Mouse (Mus musculus) frontal cortex, postnatal 14 days (tissue): ENCODE results near the gene Nsg1.
A peak's percentile ranks its signal among the peaks of the same experiment; 100 is the strongest.

ENCODE experiments used
- DNase-seq, 2 experiments: peaks; one replicate each; pipeline ENCODE4 v3.0.0; 2022; ENCODE audit warnings: low spot score in 2 of 2

Nsg1 gene

DNA sequence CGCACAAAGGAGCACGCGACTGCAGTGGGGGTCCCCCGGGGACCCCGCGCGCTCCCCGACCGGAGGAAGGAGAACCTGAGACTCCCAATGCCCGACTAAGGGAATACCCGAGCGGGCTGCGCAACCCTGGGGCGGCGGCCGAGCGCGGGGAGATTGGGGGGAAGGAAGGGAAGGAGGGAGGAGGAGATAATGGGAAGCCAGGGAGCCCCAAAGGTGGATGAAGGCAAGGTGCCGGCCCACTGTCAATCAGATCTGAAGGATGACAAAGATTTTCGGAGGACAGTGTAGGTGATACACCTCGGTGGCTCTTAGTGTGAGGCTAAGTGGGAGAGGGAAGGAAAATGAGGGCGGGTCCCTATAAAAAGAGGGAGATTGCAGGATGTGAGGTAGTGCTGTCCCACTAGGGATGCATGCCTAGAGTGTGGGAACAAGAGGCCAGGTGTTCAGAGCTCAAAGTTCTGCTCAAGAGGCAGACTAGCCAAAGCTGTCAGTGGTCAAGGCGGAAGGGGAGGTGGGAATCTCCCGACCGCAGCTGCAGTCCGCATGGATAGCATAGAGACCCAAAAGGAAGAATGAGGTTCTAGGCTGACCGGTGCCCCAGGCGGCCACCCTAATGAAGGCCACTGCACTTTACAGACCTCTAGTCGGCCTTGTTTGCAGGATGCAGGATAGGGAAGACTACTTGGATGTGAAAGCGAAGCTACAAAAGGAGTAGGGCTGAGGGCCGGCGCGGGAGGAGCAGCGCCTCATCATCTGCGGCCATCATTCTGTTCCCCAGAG lies at the start of gene Nsg1:
Gene Nsg1, minus strand, starts transcription at position 274 of the 780 bp plus-strand sequence.
- no peak for DNase-seq

DNA sequence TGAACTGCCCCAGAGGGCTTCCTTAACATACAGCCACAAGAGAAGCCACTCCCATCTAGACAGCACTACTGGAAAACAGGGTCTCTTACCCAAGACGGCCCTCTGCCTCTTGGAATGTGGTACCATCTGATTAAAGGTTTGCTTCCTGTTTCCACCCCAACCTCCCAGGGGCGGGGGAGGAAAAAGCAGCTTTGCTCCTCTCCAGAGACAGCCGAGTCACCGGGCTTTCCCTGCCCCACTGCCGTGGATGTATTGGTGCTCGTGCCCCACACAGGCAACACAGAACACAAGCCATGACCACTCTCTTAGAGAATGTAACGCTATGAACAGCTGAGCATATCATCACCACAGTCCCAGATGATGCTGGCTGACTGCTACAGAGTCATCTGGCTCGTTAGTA lies 49.3 kb upstream of the Nsg1 start:
- DNase-seq: no peak

DNA sequence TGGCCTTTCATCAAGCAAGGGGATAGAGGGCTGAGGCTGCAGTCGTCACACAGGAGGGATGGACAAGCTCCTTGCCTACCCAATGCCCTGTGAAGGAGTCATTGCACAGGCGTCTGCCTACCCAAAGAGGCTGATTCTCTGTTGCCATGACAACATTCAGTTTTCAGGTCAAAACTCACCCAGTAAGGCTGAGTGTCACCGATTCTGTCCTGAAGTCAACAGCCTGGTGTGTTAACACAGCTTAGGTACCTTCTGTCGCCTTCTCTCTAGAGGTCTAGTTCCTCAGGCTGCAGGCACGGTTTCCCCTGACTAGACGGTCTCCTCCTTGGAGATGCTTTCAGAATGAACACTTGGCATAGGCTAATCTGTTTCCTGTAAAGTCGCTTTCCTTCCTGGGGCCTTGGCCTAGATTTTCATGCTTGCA lies 45.6 kb upstream of the Nsg1 start:
- DNase-seq: no peak

DNA sequence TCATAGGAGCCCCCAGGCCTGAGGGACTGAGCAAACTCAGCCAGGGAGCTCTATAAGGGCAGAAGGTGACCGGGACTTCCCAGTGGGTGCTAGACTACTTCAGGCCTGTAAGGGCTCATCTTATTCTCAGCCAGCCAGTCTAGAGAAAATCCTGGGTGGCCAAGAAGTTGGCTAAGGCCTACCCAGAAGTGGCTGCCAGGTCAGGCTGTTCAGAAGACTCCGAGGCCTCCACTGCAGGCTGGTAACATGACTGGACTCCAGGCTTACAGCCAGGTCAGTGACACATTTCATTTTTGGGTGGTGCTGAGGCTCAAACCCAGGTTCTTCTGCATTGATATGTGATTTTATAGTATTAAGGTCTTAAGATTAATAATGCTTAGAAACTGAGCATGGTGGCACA lies 40.0 kb upstream of the Nsg1 start:
- DNase-seq: no peak

DNA sequence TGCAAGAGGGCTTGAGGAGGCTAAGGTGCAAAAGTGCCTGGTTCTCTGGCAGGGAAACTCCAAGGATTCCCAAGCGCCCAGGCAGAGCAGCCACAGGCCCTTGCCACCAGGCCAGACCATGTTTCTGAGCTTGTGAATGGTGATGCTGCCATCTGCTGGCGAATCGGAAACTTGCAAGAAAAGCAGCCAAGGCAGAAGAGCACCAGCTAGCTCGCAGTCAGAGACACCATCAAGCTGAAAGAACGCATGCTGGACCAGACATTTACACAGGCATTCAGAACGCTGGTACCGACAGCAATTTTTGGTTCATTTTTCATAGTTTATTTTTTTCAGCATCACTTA lies 37.7 kb upstream of the Nsg1 start:
- peak; percentile 64 to 89 for DNase-seq

DNA sequence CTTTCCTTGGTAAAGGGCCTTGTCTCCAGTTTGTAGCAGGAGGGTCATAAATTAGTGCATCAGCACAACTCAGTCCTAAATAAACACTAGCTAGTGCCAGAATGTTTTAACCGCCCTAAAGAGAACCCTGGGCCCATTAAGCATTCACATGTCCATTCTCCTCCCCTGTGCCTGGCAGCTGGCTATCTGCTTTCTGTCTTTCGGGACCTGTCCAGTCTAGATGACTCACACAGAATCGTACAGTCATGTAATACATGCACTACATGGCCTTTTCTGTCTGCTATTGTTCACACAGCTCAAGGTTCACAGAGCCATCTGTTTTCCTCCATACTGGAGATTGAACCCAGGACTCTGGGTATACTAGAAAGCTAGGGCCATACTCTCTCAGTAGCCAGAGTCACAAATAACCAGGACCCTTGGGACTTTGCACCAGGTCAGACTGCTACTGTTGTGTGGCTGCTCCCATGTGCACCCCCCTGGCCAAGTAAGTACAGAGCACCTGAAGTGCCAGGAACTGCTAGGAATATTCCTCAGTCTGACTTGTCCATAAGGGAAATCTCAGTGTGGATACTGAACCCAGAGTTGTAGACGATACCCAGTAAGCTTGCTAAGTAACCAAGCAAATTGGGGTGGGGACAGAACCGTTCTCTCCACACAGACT lies 37.2 kb upstream of the Nsg1 start:
- DNase-seq: no peak

DNA sequence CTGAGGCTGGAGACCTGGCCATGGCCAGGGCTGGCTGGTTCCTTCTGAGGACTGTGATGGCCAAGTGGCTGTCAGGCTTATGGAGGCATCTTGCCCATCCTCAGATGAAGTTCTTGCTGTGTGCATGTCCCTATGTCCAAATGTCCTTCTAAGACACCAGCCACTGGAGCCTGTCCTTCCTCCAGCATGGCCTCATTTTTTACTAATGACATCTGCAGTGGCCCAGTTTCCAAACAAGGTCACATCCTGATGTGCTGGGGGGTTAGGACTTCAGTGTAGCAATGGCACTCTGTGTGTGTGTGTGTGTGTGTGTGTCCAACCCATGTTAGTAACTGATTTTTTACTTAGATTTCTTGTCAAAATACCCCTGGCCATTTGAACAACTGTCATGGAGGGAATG lies 36.2 kb upstream of the Nsg1 start:
- DNase-seq: no peak

DNA sequence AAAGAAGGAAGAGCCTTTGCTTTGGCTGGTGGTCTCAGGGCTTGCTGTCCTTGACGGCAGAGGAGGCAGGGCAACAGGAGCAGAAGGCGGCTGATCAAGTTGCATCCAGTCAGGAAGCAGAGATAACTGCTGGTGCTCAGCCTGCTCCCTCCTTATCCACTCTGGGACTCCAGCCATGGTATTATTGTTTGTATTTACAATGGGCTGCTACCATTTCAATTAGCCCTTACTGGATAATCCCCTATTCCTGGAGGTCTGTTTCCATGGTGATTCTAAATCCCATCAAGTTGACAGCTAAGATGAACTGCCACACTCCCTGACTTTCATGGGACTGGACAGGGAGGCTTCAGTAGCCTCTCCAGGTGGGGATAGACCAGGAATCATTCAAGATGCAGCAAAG lies 35.2 kb upstream of the Nsg1 start:
- DNase-seq: no peak

DNA sequence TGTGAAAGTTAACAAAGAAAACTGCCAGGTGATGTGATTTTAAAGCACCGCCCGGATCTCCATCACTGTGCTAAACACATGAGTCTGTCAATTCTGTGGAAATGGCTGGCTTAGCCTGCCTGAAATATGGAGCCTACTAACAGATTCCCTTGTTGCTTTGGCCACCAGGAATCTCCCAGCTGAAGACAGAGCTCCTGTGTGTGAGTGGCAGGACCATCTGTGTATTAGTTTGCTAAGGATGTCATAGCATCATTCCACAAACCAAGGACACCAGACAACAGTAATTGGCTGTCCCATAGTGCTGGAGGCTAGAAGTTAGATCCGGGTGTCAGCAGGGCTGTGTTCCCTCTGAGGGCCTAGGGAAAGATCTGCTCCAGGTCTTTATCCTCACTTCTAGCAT lies 31.2 kb upstream of the Nsg1 start:
- DNase-seq: no peak

DNA sequence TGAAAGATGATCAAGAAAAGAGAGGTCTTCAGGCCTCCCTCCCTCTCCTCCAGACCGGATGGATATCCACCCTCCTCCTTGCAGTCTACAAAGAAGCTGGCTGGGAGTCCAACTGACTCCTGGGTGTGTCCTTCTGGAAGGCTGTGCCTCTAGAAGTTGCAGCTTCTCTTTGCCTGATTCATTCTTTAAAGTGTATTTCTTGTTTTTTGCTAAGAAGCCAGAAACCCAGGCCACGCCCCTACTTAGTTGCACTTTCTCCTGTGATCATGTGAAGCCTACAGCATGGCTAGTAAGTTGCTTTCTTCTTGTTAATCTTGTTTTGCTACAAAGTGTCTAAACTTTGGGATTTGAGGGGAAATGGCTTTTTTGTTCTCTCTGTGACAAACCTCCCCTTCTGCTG lies 27.3 kb upstream of the Nsg1 start:
- DNase-seq: no peak

DNA sequence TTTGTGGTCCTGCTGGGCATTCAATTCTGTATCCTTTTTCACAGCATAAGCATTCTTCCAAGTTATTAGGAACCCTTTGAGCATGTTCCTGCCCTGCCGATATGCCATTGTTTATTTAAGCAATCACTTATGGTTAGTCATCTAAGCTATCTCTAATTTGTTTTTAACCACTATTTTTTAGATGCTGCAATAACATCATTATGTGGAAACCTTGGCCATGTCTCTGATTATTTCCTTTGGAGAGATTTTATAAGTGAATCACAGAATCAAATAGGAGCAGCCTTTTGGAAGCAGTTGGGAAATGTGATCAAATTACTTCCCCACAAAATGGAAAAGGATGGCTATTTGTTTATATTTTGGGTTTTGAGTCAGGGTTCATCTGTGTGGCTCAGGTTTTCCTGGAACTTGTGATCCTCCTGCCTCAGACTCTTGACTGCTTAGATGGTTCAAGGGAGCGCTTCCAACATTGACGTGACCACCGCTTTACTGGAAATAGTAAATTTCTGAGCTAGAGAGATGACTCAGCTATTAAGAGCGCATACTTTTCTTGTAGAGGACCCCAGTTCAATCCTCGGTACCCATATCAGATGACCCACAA lies 25.1 kb upstream of the Nsg1 start:
- DNase-seq: no peak

DNA sequence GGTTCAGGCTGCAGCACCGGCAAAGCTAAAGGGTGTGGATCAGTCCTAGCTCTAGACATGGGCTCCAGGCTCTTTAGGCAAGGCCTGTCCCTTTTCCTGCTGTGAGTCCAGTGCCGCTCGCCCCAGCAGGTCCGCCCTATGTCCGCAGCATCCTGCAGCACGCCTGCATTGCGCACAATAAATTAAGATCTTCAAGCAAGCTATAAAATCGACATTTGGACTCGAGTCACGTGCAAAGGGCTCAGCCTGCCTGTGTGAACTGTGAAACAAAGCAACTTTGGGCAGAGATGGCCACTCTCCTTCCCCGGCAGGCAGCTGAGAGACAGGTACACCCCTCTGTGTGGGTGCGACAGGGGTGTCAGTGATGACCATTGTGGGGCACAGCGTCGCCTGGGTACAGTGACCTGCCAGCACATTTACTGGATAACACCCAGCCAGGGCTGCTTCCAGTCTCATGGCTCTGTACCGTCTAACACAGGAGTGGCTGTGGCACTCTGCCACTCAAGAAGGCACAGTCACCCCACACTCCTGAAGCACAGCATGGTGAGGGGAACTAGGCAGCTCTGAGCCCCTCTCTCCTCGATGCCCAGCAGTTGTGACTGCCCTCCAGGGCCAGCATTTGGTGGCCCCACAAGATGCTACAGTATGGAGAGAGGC lies 14.7 kb upstream of the Nsg1 start:
- no peak for DNase-seq

DNA sequence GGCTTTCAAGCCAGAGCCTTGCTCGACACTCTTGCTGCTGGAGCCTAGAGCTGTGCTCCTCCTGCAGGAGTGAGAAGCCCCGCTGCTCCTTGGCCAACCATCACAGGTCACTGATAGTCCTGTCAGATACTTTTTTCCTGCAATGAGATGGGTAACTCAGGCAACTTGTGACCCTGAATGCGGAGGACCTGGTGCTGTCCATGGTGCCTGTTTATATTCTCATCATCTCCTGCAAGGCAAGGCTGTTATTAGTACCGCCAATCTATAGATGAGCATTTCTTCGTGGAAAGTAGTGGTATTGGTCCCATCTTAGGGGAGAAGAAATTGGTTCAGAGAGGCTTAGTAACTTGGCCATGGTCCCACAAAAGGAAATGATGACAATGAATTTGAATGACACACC lies 14.1 kb upstream of the Nsg1 start:
- no peak for DNase-seq

DNA sequence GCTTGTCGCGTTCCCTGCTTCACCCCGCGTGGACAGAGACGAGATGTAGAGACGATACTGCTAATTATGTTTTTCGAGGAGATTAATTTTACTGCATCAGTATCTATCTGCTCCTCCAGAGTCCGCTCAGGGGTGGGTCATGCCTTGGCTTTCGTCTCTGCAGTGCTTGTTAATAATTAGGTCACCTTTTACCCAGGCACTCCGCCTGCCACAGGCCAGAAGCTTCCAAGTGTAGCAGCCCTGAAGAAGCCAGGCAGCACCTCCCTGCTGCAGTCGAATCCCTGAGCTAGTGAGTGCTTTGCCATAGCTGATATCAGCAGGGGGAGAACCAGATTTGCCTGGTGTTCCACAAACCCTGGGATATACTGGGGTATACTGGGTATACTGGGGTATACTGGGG lies 8.8 kb upstream of the Nsg1 start:
- DNase-seq: no peak

DNA sequence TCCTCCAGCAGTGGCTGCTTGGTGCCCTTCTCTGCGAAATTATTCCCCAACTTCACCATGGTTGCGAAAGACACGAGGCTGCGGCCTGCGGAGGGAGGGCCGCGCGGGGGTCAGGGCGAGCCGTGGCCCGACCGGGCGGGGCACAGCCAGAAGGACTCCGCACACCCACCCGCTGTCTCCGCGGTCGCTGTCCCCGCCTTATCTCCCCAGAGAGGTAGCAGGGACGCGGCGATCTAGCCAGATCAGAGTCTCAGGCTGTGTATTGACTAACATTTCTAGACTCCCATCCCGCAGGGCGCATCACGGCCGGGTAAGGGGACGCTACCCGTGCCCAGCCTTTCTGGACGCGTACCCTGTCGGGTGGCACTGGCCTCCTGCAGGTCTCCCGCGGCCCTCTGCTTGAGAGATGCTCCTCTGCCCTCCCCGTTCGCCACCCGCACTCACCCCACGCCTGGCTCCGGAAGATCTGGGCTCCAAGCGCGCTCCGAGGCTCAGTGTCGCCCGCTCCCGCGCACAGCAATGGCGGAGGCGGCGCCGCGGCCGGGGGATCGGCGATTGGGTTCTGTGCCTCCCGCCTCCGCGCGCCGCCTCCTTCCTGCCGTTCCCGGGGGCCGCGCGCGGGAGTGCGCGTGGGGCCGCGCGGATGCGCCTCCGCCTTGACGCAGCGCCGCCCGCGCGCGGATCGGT lies 617 bp downstream of the Nsg1 start:
- DNase-seq: peak; percentile 52 to 67

DNA sequence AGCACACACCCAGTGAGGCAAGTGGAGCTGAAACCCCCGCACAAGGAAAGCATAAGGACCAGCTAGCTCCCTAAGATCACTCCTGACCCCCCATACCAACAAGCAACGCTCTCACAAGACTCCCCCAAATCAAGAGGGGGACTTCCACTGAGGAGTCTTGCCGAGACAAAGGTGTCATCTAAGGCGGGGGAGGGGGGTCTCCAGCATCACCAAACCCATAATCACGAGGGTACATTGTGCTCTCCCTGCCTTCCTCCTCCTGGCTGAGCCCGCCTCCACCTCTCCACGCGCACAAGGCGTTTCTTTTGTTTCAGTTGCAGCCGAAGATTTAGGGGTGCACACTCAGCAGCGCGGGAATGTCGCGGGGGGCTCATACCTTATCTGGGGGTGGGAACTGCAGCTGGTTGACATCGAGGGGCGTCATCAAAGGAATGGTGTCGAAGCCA lies 1.2 kb downstream of the Nsg1 start:
- DNase-seq: peak; percentile 51 to 60

DNA sequence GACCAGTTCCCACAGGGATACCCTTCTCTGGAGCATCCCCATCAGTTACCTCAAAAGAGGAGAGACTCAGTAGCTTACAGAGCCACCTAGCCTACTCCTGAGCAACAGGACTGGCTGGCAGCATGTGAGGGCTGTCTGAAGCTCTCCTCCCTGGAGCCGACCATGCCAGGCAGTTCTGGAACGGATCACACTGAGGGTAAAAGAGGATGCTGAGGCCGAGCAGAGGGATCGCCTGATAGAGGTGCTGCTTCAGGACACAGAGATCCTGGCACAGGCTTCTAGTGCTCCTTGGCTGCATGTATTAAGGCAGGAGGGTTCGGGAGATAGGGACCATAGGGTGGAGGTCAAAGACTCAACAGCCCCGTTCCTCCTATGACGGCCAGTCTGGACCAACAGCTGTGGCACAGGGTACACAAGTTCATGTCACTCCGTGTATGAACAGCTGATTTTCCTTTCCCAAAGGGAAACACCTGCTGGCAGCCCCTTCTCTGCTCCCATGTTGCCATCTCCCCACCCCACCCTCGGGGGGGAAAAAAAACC lies 2.2 kb downstream of the Nsg1 start:
- no peak for DNase-seq

DNA sequence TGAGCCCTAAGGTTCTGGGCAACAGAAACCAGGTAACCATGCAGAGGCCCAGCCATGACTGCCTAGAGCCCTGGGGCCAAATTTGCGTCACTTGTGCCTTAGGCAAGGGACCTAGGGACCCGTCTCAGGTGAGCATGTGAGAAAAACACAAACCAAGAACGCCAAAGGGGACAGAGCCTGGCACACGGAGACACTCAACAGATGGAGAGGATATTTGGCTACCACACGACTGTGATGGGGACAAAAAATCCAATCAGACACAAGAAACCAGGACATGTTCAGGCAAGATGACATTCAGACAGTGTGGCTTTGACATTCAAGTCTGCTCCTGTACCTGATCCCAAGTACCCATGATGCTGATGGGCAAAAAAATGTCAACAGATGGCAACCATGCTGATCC lies 6.1 kb downstream of the Nsg1 start:
- DNase-seq: no peak

DNA sequence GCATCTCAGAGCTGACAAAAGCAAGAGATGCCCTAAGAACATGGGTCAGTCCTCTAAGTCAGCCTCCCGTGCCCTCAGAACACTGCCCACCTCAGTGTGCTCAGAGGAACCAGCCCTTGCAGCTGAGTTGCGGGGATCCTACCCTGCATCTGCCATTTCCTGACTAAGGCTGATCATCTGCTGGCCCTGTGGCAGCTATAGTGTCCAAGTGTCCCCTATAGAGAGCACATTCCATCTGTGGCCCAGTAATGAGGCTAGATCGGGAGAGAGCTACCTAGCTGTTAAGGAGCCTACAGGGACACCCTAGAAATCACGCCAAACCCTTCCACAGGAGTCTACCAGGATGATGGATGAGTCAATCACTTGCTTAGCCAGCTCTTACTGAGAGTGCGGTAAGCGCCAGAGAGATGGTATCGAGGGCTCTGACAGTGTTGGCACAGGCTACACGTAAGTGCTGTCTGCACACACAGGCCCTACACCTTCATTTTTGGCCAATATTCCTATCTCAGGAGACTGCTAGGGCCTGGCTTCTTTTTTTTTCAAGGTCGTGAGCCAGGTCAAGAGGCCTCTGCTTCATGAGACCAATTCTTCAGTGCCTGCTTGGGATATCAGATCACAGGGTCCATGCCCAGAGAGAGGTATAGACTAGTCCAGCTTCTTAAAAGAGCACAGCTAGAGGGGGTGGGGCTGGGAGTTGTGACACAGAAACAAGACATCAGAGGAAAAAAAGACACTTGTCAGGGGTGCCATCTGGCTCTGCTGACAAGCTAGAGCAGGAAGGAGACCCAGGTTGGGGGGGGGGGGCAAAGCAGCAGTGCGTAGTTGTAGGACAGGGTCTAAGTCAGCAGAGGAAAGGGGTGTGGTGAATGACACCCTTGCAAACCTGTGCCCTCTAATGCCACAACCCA lies 7.3 kb downstream of the Nsg1 start:
- DNase-seq: no peak

DNA sequence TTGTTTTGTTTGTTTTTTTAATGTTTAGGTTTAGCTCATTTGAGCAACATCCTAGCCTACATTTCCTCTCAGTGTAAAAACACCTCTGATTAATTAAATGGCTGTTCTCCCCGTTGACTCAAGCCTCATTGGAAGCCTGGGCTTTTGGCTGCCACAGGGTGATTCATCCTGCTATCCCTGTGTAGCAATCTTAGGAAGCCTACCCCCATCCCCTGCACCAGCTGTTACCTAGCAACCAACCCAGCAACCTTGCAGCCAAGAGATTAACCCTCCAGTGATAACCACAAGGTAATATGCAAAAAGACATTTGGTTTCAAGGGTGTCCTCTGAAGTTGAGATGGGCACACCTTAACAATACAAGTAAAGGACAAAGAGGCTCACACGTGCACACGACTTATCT lies 8.4 kb downstream of the Nsg1 start:
- no peak for DNase-seq

DNA sequence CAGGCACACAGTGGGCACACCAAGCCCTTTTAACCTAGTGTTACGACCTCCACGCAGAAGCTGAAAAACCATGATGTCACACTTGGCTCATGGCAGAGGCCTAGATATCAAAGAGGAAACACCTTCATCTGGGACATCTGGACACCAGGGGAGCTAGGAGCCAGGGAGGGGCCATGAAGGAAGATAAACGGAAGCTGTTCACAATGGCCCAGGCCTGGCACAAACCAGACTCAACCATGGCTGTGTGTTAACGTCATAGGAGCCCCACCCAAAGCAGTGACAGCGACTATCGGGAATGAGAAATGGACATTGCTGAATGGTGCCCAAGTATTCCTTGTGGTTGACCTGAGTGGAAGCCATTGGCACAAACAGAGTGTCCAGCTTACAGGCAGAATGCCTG lies 13.2 kb downstream of the Nsg1 start:
- no peak for DNase-seq
